Mouse (Mus musculus) heart, postnatal 10 days (tissue): ENCODE data around the gene Inpp5f. TPM values are rescaled to one million over a fixed set of nuclear protein-coding genes. Genes with fewer than 3 reads are reported as not detected.
"Not testable (repeated sequence)": the region's sequence is repeated elsewhere in the genome, so short reads cannot be mapped to it uniquely, and the experiment has no call there.

Experiments used
- DNase-seq, 2 experiments: peaks; one replicate each; pipeline ENCODE4 v3.0.0; 2021
- intact Hi-C: fragments of 180-260 bp; cut with DNase I; formaldehyde crosslinking; loops from one replicate; pipeline ENCODE4 v1.15.1; 2025
- total RNA-seq, 2 experiments: library from RNA; stranded (reverse); gene quantifications; 2 replicates each; pipeline ENCODE4 v1.2.3; 2021

Gene Inpp5f
- total RNA-seq, 2 experiments from 2014 or later = 7.7 to 8.0 TPM

DNA sequence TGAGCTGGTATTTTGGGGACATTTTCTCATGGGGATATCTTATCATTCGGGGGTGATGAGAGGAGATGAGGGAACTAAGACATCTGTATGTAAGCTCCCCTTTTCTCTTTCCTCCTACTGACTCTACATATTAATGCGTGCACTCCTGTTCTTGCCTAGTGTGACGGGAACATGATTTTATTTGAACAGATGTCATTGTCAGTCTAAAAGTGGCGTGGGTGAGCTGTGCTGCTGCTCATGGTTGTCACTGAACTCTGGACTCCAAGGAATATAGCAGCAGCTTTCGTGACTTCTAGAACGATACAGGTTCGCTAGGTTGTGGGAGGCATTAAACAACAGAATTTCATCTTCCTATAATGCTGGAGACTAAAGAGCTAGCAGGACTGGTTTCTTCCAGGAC, 30.4 kb downstream of the Inpp5f start:
- no peak for DNase-seq
- intact Hi-C loops = no loop called here

DNA sequence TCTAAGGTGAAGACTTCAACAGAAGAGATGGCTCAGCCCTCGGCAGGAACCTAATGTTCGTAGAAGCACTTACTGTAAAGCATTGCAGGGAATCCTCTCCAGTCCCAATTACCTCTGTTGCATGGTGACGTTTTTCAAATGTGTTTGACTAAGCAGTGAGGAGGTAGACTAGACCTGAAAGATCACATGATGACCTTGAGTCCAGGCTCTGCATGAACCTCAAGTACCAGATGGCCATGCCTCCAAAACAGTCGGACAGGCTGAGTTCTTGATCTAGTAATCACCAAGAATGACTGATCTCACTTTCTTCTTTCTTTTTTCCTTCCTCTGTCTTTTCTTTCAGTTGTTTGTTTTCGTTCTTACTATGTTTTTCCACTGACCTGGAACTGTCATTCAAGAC, 31.3 kb downstream of the Inpp5f start:
- DNase-seq = no peak
- intact Hi-C loops = no loop called here

DNA sequence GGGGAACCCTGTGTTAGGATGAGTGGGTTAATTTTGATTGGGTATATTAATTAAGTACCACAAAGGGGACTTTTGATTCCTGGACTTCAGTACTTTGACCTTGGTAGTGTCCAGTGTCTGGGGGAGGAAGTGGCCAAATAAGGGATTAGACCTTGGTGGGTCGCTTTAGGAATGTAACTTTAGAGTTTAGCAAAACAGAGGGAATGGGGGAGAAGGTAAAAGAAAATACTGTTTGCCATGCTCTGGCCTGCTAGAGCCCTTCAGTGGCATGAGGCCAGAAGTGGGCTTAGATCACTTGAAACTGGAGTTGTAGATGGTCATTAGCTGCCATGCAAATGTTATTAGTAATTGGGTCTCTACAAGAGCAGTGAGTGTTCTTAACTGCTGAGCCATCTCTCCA, 45.8 kb downstream of the Inpp5f start:
- intact Hi-C loops = no loop called here

DNA sequence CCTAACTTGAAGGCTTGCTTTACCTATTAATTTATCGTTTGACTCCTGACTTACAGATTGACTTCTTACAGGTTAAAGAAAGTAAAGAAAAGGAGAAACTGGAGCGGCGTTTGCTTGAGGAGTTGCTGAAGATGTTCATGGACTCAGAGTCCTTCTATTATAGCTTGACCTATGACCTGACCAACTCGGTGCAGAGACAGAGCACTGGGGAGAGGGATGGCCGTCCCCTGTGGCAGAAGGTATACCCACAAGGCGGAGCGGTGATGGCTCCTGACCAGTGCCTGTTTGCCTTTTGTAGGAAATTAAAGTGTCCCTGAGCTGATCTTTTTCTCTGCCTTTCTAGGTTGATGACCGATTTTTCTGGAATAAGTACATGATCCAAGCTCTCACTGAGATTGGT, 52.8 kb downstream of the Inpp5f start:
- intact Hi-C loops = no loop called here
- DNase-seq = no peak

More for the DNA sequence above, 45.8 kb downstream of the Inpp5f start:
- DNase-seq = no peak

DNA sequence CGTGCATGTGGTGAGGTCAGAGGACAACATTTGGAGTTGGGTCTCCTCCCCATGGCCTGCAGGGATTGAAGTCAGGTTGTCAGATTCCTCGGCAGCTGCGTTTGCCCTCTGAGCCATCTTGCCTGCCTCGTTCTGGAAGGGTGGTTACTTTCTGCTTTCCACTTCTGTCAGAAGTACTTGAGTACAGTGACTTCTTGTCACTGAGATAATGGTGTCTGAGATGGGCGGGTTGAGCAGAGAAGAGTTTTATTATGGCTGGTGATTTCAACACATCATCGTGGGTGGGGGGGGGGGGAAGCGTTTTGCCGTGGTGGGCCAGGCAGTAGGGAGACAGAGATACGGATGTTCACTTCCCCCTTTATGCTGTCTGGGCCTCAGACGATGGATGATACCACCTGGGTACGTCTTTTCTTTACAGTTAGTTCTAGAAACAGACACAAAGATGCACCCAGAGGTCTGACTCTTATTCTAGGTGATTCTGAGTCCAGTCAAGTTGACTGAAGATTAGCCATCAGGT, 53.8 kb downstream of the Inpp5f start:
- DNase-seq = no peak
- intact Hi-C loops = no loop called here

DNA sequence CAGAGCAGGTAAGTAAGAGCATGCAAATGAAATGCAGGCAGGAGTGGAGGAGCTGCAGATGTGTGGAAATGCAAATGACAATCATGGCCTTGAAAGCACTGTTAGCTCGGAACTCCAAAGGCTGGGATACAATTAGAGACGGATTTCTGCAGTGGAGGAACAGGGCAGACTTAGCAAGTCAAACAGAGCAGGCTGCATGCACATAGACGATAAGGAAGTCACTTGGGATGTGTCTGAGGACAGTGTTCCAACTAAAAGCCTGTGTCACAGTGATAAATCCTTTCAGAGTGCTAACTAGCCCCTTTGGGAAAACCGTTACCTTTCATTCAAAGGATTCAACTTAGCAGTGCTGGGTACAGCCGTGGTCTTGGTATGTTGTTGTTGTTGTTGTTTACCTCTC, 56.7 kb downstream of the Inpp5f start:
- intact Hi-C loops = no loop called here
- no peak for DNase-seq

DNA sequence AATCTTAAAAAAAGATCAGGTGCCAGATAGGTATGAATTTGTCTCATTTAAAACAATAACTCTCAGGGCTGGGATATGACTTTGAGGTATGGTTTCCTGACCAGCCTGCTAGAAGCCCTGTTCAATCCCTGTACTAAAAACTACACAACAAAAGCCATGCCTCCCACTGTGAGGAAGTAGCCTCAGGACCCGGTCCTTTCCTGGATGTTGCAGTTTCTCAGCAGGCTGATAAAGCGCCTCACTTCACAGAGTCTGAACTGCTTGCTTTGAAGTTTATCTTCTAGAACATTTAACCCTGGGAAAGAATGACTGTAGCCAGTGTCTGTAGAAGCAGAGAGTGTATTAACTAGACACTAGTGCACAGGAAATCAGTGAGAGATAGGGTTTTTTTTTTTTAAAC, 57.7 kb downstream of the Inpp5f start:
- no peak for DNase-seq
- intact Hi-C loops = no loop called here

DNA sequence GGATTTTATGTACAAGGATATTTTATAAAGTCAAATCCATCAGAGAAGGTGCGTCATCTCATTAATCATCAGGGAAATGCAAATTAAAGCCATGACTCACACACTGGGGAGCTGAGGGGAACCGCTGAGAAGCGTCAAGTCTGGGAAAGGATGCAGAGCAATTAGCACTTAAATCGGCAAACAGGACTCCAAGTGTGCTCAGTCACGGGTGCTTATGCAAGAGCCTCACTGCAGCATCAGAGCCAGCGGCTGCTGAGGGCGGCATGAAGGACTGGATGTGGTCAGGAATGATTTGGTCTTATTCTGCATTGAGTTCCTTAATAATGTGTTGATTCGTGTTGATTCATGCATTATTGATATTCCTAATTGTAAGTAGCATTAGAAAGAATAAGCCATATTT, 60.8 kb downstream of the Inpp5f start:
- peak in 1 of 2 experiments; percentile 13 for DNase-seq
- intact Hi-C loops = loop anchor here (5.0 kb wide), 1 partner anchor 110 kb away; no protein-coding TSS in a partner anchor

DNA sequence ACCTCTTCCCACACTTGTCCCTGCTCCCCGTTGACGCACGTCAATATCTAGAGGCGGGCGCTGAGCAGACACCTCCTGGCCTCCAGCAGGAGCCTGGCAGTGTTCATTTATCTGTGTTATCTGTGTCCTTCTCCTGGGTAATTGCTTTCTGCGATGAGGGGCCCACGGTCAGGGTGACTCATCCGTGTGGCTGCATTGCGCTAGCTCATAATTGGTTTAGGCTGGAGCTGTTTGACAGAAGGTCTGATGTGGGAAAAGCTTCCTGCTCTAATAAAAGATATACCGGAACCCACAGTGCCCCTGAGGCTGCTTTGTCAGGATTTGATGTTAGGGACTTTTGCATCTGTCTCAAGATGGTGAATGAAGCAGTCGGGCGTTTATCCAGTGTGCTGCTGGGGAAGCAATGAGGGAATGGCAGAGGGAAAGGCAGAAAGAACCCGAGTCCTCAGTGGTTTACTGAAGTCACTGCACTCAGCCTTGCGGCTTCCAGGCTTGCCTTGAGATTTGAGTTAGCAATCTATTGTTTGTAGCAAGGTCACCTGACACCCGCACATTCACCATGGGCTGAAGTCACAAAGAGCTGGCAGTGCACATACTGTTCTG, 61.4 kb downstream of the Inpp5f start:
- intact Hi-C loops = loop anchor here (5.0 kb wide), 1 partner anchor 110 kb away; no protein-coding TSS in a partner anchor
- peak; percentile 16 to 20 for DNase-seq

DNA sequence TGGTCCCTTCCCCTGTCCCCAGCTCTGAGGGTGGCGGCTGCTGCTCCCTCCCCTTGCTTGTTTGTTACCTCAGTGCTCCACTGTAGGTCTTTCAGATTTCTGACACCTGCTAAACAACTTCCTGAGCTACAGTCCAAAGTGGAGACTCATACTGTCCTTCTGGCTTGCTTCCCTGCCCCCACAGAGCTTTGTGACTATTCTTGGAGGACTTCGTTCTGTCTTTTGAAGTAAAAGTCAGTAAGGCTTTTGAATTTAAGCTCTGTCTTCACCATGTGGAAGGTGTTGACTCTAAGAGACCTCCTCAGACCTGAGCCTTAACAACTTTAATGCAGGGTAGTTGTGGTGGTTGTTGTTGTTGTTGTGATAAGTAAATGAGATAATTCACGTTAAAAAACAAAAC, 67.4 kb downstream of the Inpp5f start:
- no peak for DNase-seq
- intact Hi-C loops = no loop called here

DNA sequence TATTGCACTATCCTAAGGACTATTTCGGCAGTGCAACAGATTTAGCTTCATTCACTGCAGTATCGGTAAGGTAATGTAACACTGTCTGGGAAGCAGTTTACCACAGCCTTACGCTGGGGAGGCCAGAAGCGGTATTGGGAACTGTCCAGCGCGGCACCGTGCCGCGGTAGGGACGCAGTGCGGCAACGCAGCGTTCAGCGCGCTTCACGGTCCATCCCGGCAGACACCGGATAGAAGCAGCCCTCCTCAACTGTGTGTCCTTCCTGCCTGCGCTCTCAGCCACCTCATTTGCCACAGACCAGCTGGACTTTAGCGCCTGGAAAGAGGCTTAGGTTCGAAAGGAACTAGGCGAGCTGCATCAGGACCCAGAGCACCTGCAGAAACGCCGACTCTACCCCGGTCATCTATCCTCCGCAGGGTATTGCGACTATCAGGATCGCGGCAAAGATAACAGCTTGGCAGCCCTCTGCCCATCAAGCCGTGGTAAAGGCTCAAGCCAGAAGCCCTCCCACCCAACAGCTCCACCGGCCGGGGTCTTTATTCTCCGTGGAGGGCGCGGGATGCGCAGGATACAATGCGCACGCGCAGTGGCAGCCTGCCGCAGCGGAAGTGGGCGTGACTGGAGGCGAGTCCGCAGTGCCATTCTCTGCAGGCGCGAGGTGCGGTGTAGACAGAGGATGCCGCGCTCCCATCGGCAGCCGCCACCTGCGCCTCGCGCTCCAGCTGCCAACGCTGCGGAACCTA, 76.9 kb downstream of the Inpp5f start:
- DNase-seq = peak; percentile 71 to 72
- intact Hi-C loops = no loop called here

DNA sequence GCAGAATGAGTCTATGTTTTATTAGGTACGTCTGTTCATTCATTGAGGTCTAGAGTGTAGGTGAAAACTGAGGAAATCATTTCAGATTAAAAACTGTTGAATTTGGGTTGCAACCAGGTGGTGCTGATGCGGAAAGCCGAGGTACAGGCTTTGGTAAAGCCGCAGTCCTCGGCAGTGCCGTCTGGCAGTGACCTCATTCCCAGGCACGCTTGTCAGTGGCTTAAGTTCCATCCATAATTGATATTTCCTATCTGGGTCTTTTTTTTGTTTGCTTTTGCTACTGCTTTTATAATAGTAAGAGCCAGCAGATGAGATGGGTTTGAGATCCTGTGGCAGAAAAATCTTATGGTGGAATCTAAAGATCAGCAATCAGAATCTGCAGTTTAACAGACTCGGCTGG, 78.2 kb downstream of the Inpp5f start:
- DNase-seq = no peak
- intact Hi-C loops = no loop called here

DNA sequence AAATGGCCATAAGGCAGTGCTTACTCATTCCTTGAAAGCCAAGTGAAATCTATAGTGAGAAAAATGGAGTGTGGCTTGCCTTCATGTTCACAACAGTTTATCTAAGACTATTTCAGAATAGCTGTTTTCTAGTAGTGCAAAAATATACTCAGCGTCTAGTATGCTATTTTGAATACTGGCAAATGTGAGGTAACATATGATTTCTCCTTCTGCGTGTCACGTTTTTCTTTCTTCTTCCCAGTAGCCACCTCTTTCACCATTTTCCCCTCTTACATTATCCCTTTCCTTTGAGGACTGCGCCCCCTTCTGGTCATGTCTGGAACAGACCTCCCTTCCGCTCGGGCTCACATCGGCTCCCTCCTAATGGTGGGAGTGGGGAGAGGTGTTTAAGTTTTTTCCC, 78.9 kb downstream of the Inpp5f start:
- intact Hi-C loops = loop anchor here (1.0 to 5.0 kb wide), 4 partner anchors 127 to 383 kb away; no protein-coding TSS in a partner anchor

DNA sequence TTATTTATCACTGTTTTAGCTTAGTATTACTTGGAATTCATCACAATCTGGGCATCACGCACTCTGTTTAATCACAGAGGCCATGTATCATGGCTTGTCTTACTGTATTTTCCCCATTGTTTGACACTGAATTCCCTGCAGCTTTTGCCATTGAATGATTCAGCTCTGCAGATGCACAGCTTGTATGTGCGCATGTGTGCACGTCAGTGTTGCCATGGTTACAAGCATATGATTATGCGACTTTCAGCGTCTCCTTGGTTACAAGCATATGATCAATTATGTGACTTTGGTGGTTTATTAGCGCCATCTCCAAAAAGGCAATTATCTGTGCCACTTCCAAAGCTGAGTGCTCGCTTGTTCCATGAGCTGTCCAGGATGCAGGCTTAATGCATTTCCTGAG, 79.7 kb downstream of the Inpp5f start:
- intact Hi-C loops = loop anchor here (1.0 to 5.0 kb wide), 4 partner anchors 128 to 383 kb away; no protein-coding TSS in a partner anchor
- DNase-seq = no peak

More for the DNA sequence above, 78.9 kb downstream of the Inpp5f start:
- peak; percentile 87 to 93 for DNase-seq

DNA sequence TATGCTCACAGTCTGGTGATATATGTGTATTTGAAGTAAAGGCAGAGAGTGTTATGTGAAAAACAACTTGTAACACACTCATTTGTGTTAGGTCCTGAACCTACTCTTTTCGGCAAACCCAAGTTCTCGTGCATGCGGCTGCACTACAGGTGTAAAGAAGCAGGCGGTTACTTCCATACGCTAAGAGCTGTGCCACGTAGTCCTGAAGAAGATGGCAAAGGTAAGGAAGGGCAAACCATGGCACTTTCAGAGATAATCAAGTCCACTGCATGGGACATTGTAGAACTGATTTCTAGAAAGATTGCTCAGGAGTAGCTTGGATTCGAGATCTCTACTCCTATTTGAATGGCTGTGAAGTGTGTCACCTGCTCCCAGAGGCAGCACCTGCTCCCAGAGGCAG, 81.0 kb downstream of the Inpp5f start:
- intact Hi-C loops = loop anchor here (5.0 kb wide), 2 partner anchors 335 to 385 kb away; no protein-coding TSS in a partner anchor
- DNase-seq = no peak

DNA sequence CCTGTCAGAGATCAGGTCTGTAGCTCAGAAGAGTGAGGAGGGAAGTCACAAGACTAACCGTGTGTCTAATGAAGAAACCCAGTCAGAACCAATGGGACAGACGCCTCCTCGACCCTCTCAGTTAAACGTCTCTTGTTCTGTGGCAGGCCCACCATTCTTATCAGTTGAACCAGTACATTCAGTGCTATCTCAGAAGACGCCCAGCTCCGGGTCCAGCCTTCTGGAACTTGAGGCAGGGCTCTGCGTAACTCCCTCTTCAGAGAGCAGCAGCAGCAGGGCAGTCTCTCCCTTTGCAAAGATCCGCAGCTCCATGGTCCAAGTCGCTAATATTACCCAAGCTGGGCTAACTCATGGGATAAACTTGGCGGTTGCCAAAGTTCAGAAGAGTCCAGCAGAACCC, 83.7 kb downstream of the Inpp5f start:
- intact Hi-C loops = loop anchor here (5.0 kb wide), 2 partner anchors 338 to 388 kb away; no protein-coding TSS in a partner anchor
- DNase-seq = no peak

DNA sequence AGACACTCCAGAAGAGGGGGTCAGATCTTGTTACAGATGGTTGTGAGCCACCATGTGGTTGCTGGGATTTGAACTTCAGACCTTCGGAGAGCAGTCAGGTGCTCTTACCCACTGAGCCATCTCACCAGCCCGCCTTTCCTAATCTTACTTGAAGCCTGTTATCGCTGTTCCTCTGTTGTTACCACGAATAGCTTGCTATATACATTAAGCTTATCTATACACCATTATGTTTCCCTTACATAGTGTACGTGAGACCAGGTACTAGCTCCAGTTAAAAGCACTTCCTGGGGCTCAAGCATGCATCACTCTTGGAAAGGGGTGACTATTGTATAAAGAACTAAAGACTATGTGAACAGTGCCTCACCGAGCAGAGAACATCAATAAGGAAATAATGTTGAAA, 88.8 kb downstream of the Inpp5f start:
- intact Hi-C loops = loop anchor here (10.0 kb wide), 1 partner anchor 455 kb away; the partner anchor contains the start of gene Tgfb1i1
- not testable (repeated sequence) for DNase-seq

DNA sequence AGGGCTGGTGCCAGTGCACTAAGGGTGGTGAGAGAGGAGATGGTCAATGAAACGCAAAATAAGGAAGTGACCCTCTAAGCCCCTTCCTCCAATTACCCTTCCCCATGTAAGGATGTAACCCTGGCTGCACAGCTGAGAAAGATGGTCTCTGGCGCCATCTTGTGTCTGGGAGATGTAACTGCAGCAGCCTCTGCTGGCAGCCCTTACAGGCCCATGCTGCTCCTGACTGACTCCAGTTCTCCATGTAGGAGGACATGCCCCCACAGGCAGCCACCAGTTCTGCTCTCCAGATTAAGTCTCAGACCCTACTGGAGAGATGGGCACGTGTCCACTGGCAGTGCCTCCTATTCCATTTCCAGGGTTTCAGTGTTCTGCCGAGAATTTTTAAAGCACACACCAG, 94.6 kb downstream of the Inpp5f start:
- intact Hi-C loops = loop anchor here (5.0 to 10.0 kb wide), 2 partner anchors 348 to 461 kb away; partner anchors contain the start of gene Tgfb1i1
- DNase-seq = peak; percentile 79 to 83

DNA sequence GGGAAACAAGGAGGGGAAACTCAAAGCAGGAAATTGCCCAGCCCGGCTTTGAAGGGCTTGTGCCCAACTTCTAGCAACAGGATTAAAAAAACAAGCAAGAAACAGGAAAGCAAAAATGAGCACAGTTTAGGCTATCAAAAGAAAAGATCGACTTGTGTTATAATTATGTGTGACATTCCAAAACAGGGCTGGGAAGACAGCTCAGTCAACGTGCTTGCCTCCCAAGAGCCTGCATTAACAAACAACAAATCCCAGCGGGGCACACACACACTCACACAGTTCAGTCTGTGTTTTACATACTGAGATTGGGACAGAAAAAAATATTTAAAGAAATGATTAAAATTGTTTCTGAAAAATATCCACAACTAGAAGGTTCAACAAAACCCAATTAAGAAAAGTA, 106.9 kb downstream of the Inpp5f start:
- intact Hi-C loops = no loop called here
- DNase-seq = no peak

DNA sequence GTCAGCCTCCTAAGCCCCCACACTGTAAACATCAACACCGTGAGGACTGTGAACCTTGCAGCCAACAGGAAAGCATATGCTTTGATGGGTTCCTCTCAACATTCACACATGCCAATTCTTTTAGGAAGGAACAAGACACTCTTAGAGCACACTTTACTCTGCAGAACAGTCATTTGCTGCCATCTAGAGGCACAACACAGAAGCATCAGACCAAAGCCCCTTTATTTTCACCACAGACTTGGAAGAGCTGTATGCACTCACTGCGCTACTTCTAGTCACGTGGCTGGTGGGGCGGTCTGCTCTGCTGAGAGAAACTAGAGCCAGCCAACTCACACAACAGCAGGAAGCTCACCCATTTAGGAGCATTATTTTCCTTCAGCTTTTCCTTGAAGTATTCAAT, 113.6 kb downstream of the Inpp5f start:
- DNase-seq = peak; percentile 85
- intact Hi-C loops = no loop called here

DNA sequence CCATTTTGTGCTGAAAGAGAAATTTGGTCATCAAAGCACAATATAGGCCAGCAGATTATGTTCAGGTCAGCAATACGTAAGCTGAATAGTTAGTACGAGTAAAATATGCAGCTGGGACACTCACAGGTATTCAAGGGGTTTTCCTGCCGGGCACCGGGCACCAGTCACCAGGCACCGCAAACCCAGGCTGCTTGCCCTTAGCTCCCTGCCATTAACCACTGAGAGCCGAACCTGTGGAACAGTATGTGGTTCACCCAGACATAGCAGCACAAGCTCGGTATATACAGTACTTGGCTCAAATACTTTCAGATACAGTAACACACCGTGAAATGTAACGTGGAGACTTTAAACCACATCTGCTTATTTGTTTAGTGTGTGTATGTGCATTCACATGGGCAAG, 114.1 kb downstream of the Inpp5f start:
- no peak for DNase-seq
- intact Hi-C loops = no loop called here

DNA sequence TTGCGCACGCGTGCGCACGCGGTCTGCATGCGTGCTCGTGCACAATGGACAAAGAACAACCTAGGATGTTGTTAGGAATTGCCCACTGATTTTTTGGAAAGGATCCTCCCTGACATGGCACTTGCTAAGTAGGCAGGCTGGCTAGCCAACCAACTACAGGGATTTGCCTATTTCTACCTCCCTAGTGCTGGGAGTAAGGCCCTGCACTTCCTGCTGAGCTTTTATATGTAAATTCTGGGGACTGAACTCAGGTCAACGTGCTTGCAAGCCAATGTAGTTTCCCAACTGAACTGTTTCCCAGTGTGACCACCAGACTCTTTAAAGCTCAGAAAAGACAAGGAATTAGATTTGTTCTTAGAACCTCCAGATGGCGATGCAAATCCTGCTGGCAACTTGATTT, 115.9 kb downstream of the Inpp5f start:
- intact Hi-C loops = no loop called here

More for the DNA sequence above, 115.9 kb downstream of the Inpp5f start:
- no peak for DNase-seq
